Mouse (Mus musculus): Measurements from ENCODE around the gene Cgnl1. TPM values are rescaled to one million over a fixed set of nuclear protein-coding genes. Genes with fewer than 3 reads are reported as not detected.

Gene Cgnl1
- total and polyA plus RNA-seq, 2 experiments, result 16.3 to 25.0 TPM

GRCm38 (mm10) chr9:71696762-71697161 is 74.6 kb downstream of the Cgnl1 start:
- no peak overlapping the region for H3K9ac ChIP-seq (ENCODE audit: low read depth, low read length)
- H3K4me1 ChIP-seq (ENCODE audit: control insufficient read depth, insufficient read depth, low read length), result peaks cover 20% of the 10 kb centered on the region
- peaks cover 13% of the 10 kb centered on the region for H3K79me2 ChIP-seq (ENCODE audit: control insufficient read depth, insufficient read depth, low read length)
- TF ChIP-seq CTCF (IDR thresholded peaks at IDR 0.05; ENCODE audit: low read depth, low read length) (no peak), POLR2A (IDR thresholded peaks at IDR 0.05; ENCODE audit: extremely low read depth, insufficient read depth, low read length) (no peak)
- DNase-seq (ENCODE audit: extremely low read depth, low read depth, low spot score), result peak; percentile 89
- H3K27ac ChIP-seq (replicated peaks; ENCODE audit: insufficient read depth, low read depth, low read length), result peak overlapping the region; percentile 66
- no peaks in the 10 kb centered on the region for H3K27me3 ChIP-seq (ENCODE audit: control insufficient read depth, insufficient read depth, low read length)
- 39% methylated on average over 6 of the region's 6 CpGs for WGBS
- no peak overlapping the region for H3K4me3 ChIP-seq (ENCODE audit: insufficient read depth, low read depth, low read length)
- H3K36me3 ChIP-seq (ENCODE audit: control insufficient read depth, insufficient read depth, low read length), result no peaks in the 10 kb centered on the region

GRCm38 (mm10) chr9:71695133-71695532 is 76.3 kb downstream of the Cgnl1 start:
- H3K79me2 ChIP-seq (ENCODE audit: control insufficient read depth, insufficient read depth, low read length), result peaks cover 13% of the 10 kb centered on the region
- WGBS, result 86% methylated on average over 3 of the region's 3 CpGs
- H3K36me3 ChIP-seq (ENCODE audit: control insufficient read depth, insufficient read depth, low read length), result no peaks in the 10 kb centered on the region
- H3K9ac ChIP-seq (ENCODE audit: low read depth, low read length), result no peak overlapping the region
- TF ChIP-seq POLR2A (IDR thresholded peaks at IDR 0.05; ENCODE audit: extremely low read depth, insufficient read depth, low read length) (no peak), CTCF (IDR thresholded peaks at IDR 0.05; ENCODE audit: low read depth, low read length) (no peak)
- H3K27ac ChIP-seq (replicated peaks; ENCODE audit: insufficient read depth, low read depth, low read length), result no peak overlapping the region
- no peak for DNase-seq (ENCODE audit: extremely low read depth, low read depth, low spot score)
- no peaks in the 10 kb centered on the region for H3K27me3 ChIP-seq (ENCODE audit: control insufficient read depth, insufficient read depth, low read length)
- H3K4me3 ChIP-seq (ENCODE audit: insufficient read depth, low read depth, low read length), result no peak overlapping the region
- H3K4me1 ChIP-seq (ENCODE audit: control insufficient read depth, insufficient read depth, low read length), result peaks cover 22% of the 10 kb centered on the region

GRCm38 (mm10) chr9:71694223-71694622 is 77.2 kb downstream of the Cgnl1 start:
- no peak for TF ChIP-seq POLR2A (IDR thresholded peaks at IDR 0.05; ENCODE audit: extremely low read depth, insufficient read depth, low read length)
- no peak overlapping the region for H3K27ac ChIP-seq (replicated peaks; ENCODE audit: insufficient read depth, low read depth, low read length)

GRCm38 (mm10) chr9:71693771-71694170 is 77.6 kb downstream of the Cgnl1 start:
- Histone ChIP-seq H3K79me2 (ENCODE audit: control insufficient read depth, insufficient read depth, low read length) (peaks cover 15% of the 10 kb centered on the region), H3K9ac (ENCODE audit: low read depth, low read length) (no peak overlapping the region), H3K4me3 (ENCODE audit: insufficient read depth, low read depth, low read length) (no peak overlapping the region), H3K27ac (replicated peaks; ENCODE audit: insufficient read depth, low read depth, low read length) (no peak overlapping the region), H3K36me3 (ENCODE audit: control insufficient read depth, insufficient read depth, low read length) (no peaks in the 10 kb centered on the region), H3K4me1 (ENCODE audit: control insufficient read depth, insufficient read depth, low read length) (peaks cover 25% of the 10 kb centered on the region), H3K27me3 (ENCODE audit: control insufficient read depth, insufficient read depth, low read length) (no peaks in the 10 kb centered on the region)
- DNase-seq (ENCODE audit: extremely low read depth, low read depth, low spot score), result no peak
- no peak for TF ChIP-seq POLR2A (IDR thresholded peaks at IDR 0.05; ENCODE audit: extremely low read depth, insufficient read depth, low read length)
- no peak for TF ChIP-seq CTCF (IDR thresholded peaks at IDR 0.05; ENCODE audit: low read depth, low read length)
- 78% methylated on average over 4 of the region's 4 CpGs for WGBS

More at GRCm38 (mm10) chr9:71694223-71694622, 77.2 kb downstream of the Cgnl1 start:
- Histone ChIP-seq H3K9ac (ENCODE audit: low read depth, low read length) (no peak overlapping the region), H3K4me1 (ENCODE audit: control insufficient read depth, insufficient read depth, low read length) (peaks cover 24% of the 10 kb centered on the region), H3K36me3 (ENCODE audit: control insufficient read depth, insufficient read depth, low read length) (no peaks in the 10 kb centered on the region), H3K79me2 (ENCODE audit: control insufficient read depth, insufficient read depth, low read length) (peaks cover 13% of the 10 kb centered on the region), H3K4me3 (ENCODE audit: insufficient read depth, low read depth, low read length) (no peak overlapping the region), H3K27me3 (ENCODE audit: control insufficient read depth, insufficient read depth, low read length) (no peaks in the 10 kb centered on the region)
- 28% methylated on average over 4 of the region's 4 CpGs for WGBS
- DNase-seq (ENCODE audit: extremely low read depth, low read depth, low spot score), result peak; percentile 39

GRCm38 (mm10) chr9:71692165-71692564 is 79.2 kb downstream of the Cgnl1 start:
- Histone ChIP-seq H3K79me2 (ENCODE audit: control insufficient read depth, insufficient read depth, low read length) (peaks cover 20% of the 10 kb centered on the region), H3K27me3 (ENCODE audit: control insufficient read depth, insufficient read depth, low read length) (no peaks in the 10 kb centered on the region), H3K4me3 (ENCODE audit: insufficient read depth, low read depth, low read length) (no peak overlapping the region), H3K27ac (replicated peaks; ENCODE audit: insufficient read depth, low read depth, low read length) (no peak overlapping the region), H3K4me1 (ENCODE audit: control insufficient read depth, insufficient read depth, low read length) (peaks cover 18% of the 10 kb centered on the region), H3K9ac (ENCODE audit: low read depth, low read length) (no peak overlapping the region), H3K36me3 (ENCODE audit: control insufficient read depth, insufficient read depth, low read length) (no peaks in the 10 kb centered on the region)
- 98% methylated on average over 7 of the region's 7 CpGs for WGBS
- TF ChIP-seq CTCF (IDR thresholded peaks at IDR 0.05; ENCODE audit: low read depth, low read length), result no peak
- TF ChIP-seq POLR2A (IDR thresholded peaks at IDR 0.05; ENCODE audit: extremely low read depth, insufficient read depth, low read length), result no peak
- DNase-seq (ENCODE audit: extremely low read depth, low read depth, low spot score), result no peak

- DNase-seq (ENCODE audit: extremely low read depth, low read depth, low spot score), result peak; percentile 94
- no peaks in the 10 kb centered on the region for H3K36me3 ChIP-seq (ENCODE audit: control insufficient read depth, insufficient read depth, low read length)
- H3K27me3 ChIP-seq (ENCODE audit: control insufficient read depth, insufficient read depth, low read length), result no peaks in the 10 kb centered on the region
- H3K27ac ChIP-seq (replicated peaks; ENCODE audit: insufficient read depth, low read depth, low read length), result peak overlapping the region; percentile 75
- WGBS, result 11% methylated on average over 2 of the region's 2 CpGs
- TF ChIP-seq CTCF (IDR thresholded peaks at IDR 0.05; ENCODE audit: low read depth, low read length) (no peak), POLR2A (IDR thresholded peaks at IDR 0.05; ENCODE audit: extremely low read depth, insufficient read depth, low read length) (no peak)
- H3K9ac ChIP-seq (ENCODE audit: low read depth, low read length), result no peak overlapping the region
- no peak overlapping the region for H3K4me3 ChIP-seq (ENCODE audit: insufficient read depth, low read depth, low read length)
- H3K79me2 ChIP-seq (ENCODE audit: control insufficient read depth, insufficient read depth, low read length), result peaks cover 14% of the 10 kb centered on the region
- peaks cover 11% of the 10 kb centered on the region for H3K4me1 ChIP-seq (ENCODE audit: control insufficient read depth, insufficient read depth, low read length)
These were observed 81.9 kb downstream of the Cgnl1 start for GRCm38 (mm10) chr9:71689369-71690073.
